Mouse (Mus musculus) limb, embryonic 10.5 days (tissue): ENCODE results near the gene Ssbp3. TPM values are rescaled to one million over a fixed set of nuclear protein-coding genes. Genes with fewer than 3 reads are reported as not detected.

Source experiments
- DNase-seq: peaks from one replicate; pipeline ENCODE4 v3.0.0-alpha.2; 2017; ENCODE audit warnings: low spot score
- H3K27ac ChIP-seq: fragments of 300-500 bp; sonication (generic); 2 replicates; pipeline ENCODE4 v1.5.1; 2016; ENCODE audit warnings: mild to moderate bottlenecking
- H3K27me3 ChIP-seq: fragments of 300-500 bp; sonication (generic); 2 replicates; pipeline ENCODE4 v1.6.1; 2016; ENCODE audit warnings: low read depth, mild to moderate bottlenecking; ENCODE audit not compliant: poor library complexity, severe bottlenecking
- H3K36me3 ChIP-seq: fragments of 300-500 bp; sonication (generic); 2 replicates; pipeline ENCODE4 v1.6.1; 2016; ENCODE audit warnings: mild to moderate bottlenecking, moderate library complexity
- H3K4me1 ChIP-seq: fragments of 300-500 bp; sonication (generic); 2 replicates; pipeline ENCODE4 v1.6.1; 2016
- H3K4me3 ChIP-seq: fragments of 300-500 bp; sonication (generic); 2 replicates; pipeline ENCODE4 v1.5.1; 2016; ENCODE audit warnings: mild to moderate bottlenecking, moderate library complexity
- H3K9me3 ChIP-seq: fragments of 300-500 bp; sonication (generic); replicated peaks from 2 replicates; pipeline ENCODE4 v1.6.1; 2016; ENCODE audit warnings: mild to moderate bottlenecking
- WGBS: fragments of 180-500 bp; shearing (Covaris S2); methylation state at CpG from one replicate; pipeline ENCODE4 v1.1.7; 2016; 5-methylcytosine and 5-hydroxymethylcytosine counted together
- polyA plus RNA-seq: library from polyadenylated mRNA; unstranded; fragments of >200 nt; fragmentation: Nextera tagmentation; extraction: Ambion mirVana; gene quantifications from 2 replicates; pipeline ENCODE4 v1.2.1, GENCODE M21; 2016

The Ssbp3 gene
- polyA plus RNA-seq, 1 experiment from 2014 or later: 250 TPM

DNA sequence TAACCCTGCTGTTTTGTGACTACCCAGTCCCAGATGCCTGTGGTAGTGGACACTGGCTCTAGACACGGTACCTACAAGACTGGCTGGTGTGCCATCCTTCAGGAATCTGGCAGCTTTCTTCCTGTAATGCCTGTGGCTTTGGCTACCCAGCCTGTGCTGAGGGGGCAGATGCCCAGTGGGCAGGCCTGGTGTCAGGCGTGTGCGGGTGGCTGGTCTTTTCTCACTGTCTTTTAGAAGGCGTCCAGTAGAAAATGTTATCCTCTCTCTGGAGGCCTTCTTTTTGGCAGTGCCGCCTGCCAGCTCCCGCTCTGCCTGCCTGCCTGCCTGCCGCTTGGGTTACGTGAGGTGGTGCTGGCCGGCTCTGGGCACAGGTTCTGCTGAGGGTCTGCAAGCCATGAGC is 15.9 kb downstream of the Ssbp3 start:
- no peak overlapping the region for H3K4me3 ChIP-seq
- H3K27ac ChIP-seq: no peak overlapping the region
- H3K9me3 ChIP-seq: no peaks in the 10 kb centered on the region
- H3K36me3 ChIP-seq: peaks cover 100% of the 10 kb centered on the region
- WGBS: 92% methylated on average over 9 of the region's 9 CpGs
- peaks cover 46% of the 10 kb centered on the region for H3K4me1 ChIP-seq
- DNase-seq: no peak
- no peaks in the 10 kb centered on the region for H3K27me3 ChIP-seq

DNA sequence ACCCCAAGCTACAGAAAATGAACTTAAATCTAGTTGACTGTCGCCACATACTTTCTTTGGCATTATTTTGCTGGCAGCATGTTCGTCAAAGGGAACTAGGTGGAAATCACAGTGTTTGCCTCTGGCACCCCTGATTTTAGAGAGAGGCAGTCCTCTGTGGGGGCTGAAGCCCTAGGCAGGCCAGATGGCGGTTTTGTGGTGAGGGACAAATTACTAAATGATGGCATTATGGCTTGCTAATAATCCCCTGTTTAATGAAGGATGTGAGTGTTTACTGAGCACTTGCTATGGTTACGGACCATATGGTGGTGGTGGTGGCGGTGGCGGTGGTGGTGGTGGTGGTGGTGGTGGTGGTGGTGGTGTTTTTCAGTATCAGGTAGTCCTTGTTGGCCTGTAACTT is 16.5 kb downstream of the Ssbp3 start:
- Histone ChIP-seq H3K9me3 (no peaks in the 10 kb centered on the region), H3K27me3 (no peaks in the 10 kb centered on the region), H3K27ac (no peak overlapping the region), H3K36me3 (peaks cover 100% of the 10 kb centered on the region), H3K4me3 (no peak overlapping the region), H3K4me1 (peaks cover 39% of the 10 kb centered on the region)
- whole genome bisulfite sequencing: 87% methylated on average over 6 of the region's 6 CpGs
- no peak for DNase-seq

DNA sequence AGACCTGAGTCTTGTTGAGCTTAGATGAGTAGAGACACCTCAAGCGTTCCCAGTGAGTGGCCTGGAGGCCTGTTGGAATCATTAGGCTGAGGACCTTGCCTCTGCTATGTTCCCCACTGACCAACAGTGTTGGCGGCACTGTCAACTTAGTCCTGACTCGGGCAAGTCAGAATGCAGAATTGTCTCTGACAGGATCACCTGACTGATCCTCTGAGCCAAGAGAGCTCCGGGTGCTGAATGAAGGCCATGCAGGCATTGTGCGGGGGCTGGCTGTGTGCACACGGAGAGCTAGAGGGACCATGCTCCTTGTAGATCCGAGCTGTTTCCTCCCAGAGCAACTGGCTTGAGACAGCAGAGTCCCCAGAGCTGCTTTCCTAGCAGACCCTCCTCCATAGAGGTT is 18.5 kb downstream of the Ssbp3 start:
- H3K36me3 ChIP-seq: peaks cover 100% of the 10 kb centered on the region

DNA sequence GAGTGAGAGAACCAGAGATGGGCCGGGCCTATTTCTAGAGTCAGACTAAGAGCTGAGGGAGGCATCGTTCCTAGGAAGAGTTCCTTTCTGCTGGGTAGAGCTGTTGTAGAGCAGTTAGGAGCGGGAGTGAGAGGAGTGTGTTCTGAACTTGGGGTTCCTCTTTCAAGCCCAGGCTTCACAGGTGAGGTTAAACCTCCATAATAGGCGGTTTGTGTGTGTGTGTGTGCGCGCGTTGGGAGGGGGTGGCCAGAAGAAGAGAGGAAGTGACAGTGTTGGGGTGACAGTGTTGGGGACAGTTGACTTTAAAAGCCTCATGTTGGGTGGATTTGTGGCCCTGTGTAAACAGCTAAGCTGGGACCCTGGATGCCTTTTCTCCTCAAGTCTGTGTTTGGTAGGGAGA is 22.1 kb downstream of the Ssbp3 start:
- WGBS: 90% methylated on average over 7 of the region's 7 CpGs
- H3K36me3 ChIP-seq: peaks cover 100% of the 10 kb centered on the region
- no peak overlapping the region for H3K27ac ChIP-seq
- H3K4me1 ChIP-seq: peaks cover 64% of the 10 kb centered on the region
- no peak overlapping the region for H3K4me3 ChIP-seq
- H3K9me3 ChIP-seq: no peaks in the 10 kb centered on the region
- no peaks in the 10 kb centered on the region for H3K27me3 ChIP-seq
- DNase-seq: no peak

More for the DNA sequence above, 18.5 kb downstream of the Ssbp3 start:
- 84% methylated on average over 7 of the region's 7 CpGs for WGBS
- Histone ChIP-seq H3K4me3 (no peak overlapping the region), H3K9me3 (no peaks in the 10 kb centered on the region), H3K4me1 (peaks cover 44% of the 10 kb centered on the region), H3K27me3 (no peaks in the 10 kb centered on the region), H3K27ac (no peak overlapping the region)
- DNase-seq: no peak

DNA sequence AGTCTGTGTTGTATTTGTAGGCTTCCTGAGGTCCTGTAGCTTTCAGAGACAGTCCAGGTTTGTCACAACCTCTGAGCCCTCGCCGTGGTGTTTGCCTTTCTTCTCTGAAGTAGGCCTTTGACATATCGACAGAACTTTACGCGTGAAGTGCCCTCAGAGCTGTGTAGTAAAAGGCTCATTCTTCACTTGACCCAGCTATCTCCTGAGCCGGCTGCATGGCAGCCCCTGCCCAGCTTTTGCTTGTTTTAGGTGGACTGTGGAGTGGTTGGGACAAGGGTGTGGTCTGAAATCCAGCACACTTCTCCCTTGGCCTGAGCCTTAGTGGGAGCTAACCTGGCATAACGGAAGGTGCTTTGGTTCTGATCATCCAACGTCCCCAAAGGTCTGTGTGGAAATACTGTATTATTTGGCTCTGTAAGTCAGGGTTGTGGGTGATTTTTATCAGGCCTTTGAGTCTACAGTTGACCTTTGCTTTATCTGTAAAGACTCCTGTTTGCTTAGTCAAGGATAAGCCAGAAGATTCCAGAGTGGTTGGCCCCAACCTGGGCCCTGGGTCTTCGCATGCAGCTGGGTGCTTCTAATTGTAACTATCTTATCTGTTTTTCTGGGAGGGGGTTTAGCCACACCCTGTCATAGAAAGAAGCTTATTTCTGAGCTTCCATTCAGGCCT is 23.4 kb downstream of the Ssbp3 start:
- H3K9me3 ChIP-seq: no peaks in the 10 kb centered on the region
- peaks cover 100% of the 10 kb centered on the region for H3K36me3 ChIP-seq
- H3K4me1 ChIP-seq: peaks cover 72% of the 10 kb centered on the region
- no peak for DNase-seq
- H3K27me3 ChIP-seq: no peaks in the 10 kb centered on the region
- 85% methylated on average over 9 of the region's 9 CpGs for WGBS
- no peak overlapping the region for H3K27ac ChIP-seq
- H3K4me3 ChIP-seq: no peak overlapping the region

DNA sequence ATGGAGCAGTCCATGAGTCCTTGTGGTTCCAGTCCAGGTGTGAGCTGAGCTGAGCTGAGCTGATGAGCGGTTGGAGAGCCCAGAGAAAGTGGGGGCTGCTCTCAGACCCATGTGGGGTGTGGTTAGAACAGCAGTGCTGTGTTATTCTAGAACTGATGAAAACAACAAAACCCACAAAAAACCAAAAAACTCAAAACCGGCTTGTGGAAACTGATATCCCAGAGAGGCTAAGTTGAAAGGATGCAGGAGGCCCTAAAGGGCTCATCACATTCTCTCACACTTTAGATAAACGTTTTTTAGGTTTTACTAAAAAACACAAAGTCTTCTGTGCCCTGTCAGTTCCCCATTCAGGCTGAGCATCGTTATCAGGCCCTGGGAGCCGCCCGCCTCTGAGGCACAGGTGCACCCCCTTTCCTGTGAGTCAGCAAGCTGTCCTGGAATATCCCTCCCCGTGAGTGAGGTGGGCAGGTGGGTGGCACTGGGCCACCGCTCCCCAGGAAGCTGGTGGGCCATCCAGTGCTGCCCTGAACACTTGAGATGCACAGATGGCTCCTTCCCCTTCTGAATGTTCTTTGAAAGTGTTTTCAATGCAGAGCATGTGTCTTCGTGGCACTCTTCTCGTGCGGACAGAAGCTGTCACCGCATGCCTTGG is 24.6 kb downstream of the Ssbp3 start:
- H3K27ac ChIP-seq: no peak overlapping the region; the same call in 1 of the 2 replicates

DNA sequence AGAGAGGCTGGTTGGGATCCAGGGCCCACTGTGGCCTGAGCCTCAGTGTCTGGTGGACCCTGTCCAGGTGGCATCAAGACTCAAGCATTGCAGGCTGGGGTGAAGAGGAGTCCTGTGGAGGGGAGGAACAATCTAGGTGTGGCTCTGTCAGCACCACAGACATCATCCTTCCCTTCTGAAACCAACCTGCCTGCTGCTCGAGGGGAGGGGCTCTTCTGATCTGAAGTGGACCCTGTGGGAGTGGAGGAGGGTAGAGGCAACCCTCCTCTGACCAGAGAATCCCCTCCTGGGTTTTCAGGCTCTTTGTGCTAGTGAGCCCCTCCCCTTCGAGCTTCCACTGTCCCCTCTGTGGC is 25.1 kb downstream of the Ssbp3 start:
- Histone ChIP-seq H3K27ac (peak overlapping the region; percentile 78; the same call in 1 of the 2 replicates), H3K9me3 (no peaks in the 10 kb centered on the region), H3K4me1 (peaks cover 83% of the 10 kb centered on the region), H3K36me3 (peaks cover 99% of the 10 kb centered on the region), H3K27me3 (no peaks in the 10 kb centered on the region), H3K4me3 (no peak overlapping the region)
- no peak for DNase-seq
- 40% methylated on average over 2 of the region's 2 CpGs for WGBS

More for the DNA sequence above, 24.6 kb downstream of the Ssbp3 start:
- Histone ChIP-seq H3K4me1 (peaks cover 80% of the 10 kb centered on the region), H3K27me3 (no peaks in the 10 kb centered on the region), H3K36me3 (peaks cover 100% of the 10 kb centered on the region), H3K9me3 (no peaks in the 10 kb centered on the region), H3K4me3 (no peak overlapping the region)
- no peak for DNase-seq
- WGBS: 76% methylated on average over 12 of the region's 12 CpGs

DNA sequence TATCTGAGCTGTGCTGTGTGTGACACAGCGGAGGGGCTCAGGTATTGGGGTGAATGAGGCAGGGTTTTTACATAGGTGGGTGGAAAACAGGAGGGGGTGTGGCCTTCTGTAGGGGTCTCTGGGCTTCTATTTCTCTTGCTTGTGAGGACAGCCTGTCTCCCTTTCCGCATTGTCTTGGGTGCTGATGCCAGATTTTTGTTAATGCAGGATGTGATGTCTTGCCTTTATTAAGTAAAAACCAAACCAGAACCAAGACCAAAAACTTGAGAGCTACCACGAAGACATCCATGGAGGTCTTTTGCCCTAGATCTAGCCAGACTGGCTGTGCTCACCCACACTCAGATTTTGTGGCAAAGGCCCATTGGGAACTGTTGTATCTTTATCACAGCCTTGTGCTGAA is 25.5 kb downstream of the Ssbp3 start:
- no peaks in the 10 kb centered on the region for H3K27me3 ChIP-seq
- DNase-seq: no peak
- H3K9me3 ChIP-seq: no peaks in the 10 kb centered on the region
- peaks cover 99% of the 10 kb centered on the region for H3K36me3 ChIP-seq
- peaks cover 88% of the 10 kb centered on the region for H3K4me1 ChIP-seq
- H3K4me3 ChIP-seq: no peak overlapping the region
- H3K27ac ChIP-seq: peak overlapping the region; percentile 78; the same call in 1 of the 2 replicates
- 77% methylated on average over 3 of the region's 3 CpGs for WGBS

DNA sequence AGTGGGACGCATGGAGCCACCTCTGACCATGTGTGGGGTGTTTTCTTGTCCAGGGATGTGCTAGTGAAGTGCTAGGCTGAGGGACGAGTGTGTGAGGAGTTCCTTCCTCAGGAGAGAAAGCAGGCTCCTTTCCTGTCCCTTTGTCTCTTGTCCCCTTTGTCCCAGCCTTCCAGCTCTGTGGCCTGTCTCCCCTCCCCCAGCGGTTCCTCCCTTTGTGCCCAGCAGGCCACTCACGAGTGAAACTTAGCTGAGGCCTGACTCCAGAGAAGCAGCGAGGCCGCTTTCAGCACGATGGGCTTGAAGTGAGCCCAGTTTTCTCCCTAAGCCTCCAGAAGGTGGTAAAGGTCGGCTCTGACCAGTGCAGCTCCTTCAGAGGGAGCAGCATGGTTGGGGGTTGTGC is 26.2 kb downstream of the Ssbp3 start:
- H3K36me3 ChIP-seq: peaks cover 99% of the 10 kb centered on the region
- H3K4me1 ChIP-seq: peaks cover 95% of the 10 kb centered on the region
- H3K27ac ChIP-seq: peak overlapping the region; percentile 78
- no peaks in the 10 kb centered on the region for H3K9me3 ChIP-seq
- DNase-seq: no peak
- WGBS: 31% methylated on average over 8 of the region's 8 CpGs
- H3K27me3 ChIP-seq: no peaks in the 10 kb centered on the region
- no peak overlapping the region for H3K4me3 ChIP-seq

DNA sequence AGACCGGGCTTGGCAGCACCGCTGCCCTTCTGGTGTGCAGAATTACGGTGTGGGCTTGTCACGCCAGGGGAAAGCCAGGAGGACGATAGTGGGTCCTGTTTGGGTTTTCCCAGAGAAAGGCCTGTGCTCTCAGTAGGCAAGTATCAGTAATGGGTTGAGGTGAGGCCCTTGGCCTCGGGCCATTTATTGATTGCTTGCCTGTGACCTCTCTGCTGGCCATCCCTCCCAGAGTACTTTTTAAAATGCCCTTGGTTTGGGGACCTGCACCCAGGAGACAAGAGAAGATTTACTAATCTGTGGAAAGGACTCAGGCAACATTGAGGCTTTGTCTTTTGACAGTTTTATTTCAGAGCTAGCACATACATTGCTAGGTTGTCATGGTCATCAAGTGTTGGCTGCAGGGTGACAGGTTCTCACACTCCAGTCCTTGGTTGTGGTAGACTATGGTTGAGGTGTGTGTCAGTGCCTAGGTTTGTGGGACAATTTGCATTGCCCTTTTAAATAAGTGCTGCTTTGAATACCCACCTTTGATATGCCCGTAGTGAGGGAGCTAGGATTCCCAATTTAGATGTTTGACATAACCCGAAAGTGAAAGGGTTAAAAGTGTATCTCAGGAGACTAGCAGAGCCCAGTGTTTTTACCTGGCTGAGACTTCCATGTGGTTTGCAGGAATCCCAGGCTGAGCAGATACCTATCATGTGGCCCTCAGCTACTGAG is 28.2 kb downstream of the Ssbp3 start:
- H3K4me3 ChIP-seq: no peak overlapping the region
- H3K36me3 ChIP-seq: peaks cover 99% of the 10 kb centered on the region
- H3K27me3 ChIP-seq: no peaks in the 10 kb centered on the region
- H3K9me3 ChIP-seq: no peaks in the 10 kb centered on the region
- DNase-seq: no peak
- H3K4me1 ChIP-seq: peaks cover 95% of the 10 kb centered on the region
- no peak overlapping the region for H3K27ac ChIP-seq
- 59% methylated on average over 8 of the region's 8 CpGs for WGBS

DNA sequence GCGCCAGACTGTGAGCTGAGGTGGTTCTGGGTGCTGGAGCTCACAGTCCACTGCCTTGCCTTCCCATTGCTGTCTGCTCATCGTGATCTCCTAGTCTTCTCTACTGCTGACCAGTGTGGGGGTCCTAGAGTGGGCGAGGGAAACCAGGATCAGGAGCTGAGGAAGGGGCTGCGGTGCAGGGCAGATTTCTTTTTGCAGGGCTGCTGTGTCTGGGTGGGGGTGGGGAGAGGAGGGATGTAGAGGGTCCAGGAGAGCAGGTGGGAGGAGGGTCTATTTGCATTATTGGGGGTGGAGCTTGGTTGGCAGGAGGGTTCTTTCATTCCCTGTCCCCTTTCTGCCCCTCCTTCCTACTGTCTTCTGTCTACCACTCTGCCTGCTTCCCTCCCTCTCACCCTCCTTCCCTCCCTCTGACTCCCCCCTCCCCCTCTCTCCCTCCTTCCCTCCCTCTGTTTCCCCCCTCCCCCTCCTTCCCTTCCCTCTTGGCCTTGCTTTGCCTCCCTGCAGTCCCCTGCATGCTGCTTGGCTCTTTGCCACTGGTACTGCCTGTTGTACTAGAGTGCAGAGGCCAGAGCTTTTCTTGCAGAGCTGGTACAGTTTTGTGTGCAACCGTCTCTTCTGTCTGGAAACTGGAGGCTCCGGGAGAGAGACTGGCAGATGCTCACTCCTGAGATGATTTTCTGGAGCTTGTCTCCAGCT is 28.9 kb downstream of the Ssbp3 start:
- Histone ChIP-seq H3K27ac (no peak overlapping the region), H3K9me3 (no peaks in the 10 kb centered on the region), H3K4me3 (no peak overlapping the region), H3K27me3 (no peaks in the 10 kb centered on the region), H3K4me1 (peaks cover 95% of the 10 kb centered on the region), H3K36me3 (peaks cover 99% of the 10 kb centered on the region)
- no peak for DNase-seq
- 28% methylated on average over 6 of the region's 6 CpGs for WGBS

DNA sequence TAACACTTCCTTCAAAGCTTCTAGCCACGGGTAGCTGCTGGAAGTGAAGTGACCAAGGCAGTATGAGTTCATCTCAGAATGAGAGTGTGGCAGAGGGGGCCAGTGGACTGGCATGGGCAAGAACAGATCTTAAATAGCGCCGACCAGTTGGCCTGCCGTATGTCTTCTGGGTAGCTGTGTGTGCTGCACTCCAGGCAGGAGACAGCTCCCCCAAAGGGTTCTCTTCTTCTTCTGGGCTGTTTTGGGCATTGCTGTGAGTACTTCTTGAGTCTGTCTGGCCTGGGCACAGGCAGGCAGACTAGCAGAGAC is 29.4 kb downstream of the Ssbp3 start:
- Histone ChIP-seq H3K9me3 (no peaks in the 10 kb centered on the region), H3K36me3 (peaks cover 99% of the 10 kb centered on the region), H3K4me3 (no peak overlapping the region), H3K4me1 (peaks cover 93% of the 10 kb centered on the region), H3K27me3 (no peaks in the 10 kb centered on the region), H3K27ac (no peak overlapping the region)
- WGBS: 65% methylated on average over 4 of the region's 4 CpGs
- no peak for DNase-seq

DNA sequence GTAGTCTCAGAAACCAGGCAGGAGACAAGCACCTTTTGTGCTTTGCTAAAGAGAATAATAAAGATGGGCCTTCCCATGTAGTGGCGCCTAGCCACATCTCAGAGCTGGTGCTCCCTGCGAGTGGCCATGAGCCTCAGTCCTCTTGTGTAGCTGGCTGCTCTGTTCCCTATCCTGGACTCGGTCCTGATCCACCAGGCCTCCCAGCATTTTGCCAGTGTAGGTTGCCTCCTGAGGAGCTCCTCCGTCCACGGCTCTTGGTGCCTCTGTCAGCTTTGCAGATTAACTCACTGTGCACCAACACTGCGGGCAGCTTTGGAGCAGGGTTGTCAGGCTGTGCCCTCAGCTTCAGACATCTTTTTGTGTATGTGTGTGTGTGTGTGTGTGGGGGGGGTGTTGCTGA is 30.4 kb downstream of the Ssbp3 start:
- H3K4me1 ChIP-seq: peaks cover 93% of the 10 kb centered on the region
- H3K27me3 ChIP-seq: no peaks in the 10 kb centered on the region
- no peaks in the 10 kb centered on the region for H3K9me3 ChIP-seq
- WGBS: 82% methylated on average over 6 of the region's 6 CpGs
- no peak for DNase-seq
- H3K4me3 ChIP-seq: no peak overlapping the region
- peaks cover 99% of the 10 kb centered on the region for H3K36me3 ChIP-seq
- H3K27ac ChIP-seq: no peak overlapping the region
